Mouse (Mus musculus) stomach, embryonic 14.5 days (tissue): ENCODE measurements around the gene Ccdc155. TPM values are rescaled to one million over a fixed set of nuclear protein-coding genes. Genes with fewer than 3 reads are reported as not detected.

Experiments used
- ATAC-seq: fragments of 200-750 bp; cut with Nextera tagmentation; 2 replicates; pipeline ENCODE4 v1.8.0; 2017; ENCODE audit warnings: low read depth, moderate TSS enrichment; ENCODE audit not compliant: insufficient number of reproducible peaks, insufficient read depth, low FRiP score
- H3K27ac ChIP-seq: fragments of 300-500 bp; sonication (generic); 2 replicates; pipeline ENCODE4 v1.5.1; 2014; ENCODE audit warnings: mild to moderate bottlenecking, low read length, moderate library complexity, mixed read lengths
- H3K27me3 ChIP-seq: fragments of 300-500 bp; sonication (generic); 2 replicates; pipeline ENCODE4 v1.6.1; 2014; ENCODE audit warnings: low read length, control low read depth, mixed read lengths; ENCODE audit not compliant: control insufficient read depth, insufficient read depth
- H3K36me3 ChIP-seq: fragments of 300-500 bp; sonication (generic); 2 replicates; pipeline ENCODE4 v1.6.1; 2014; ENCODE audit warnings: mild to moderate bottlenecking, control low read depth, low read length, moderate library complexity, mixed read lengths; ENCODE audit not compliant: control insufficient read depth, insufficient read depth
- H3K4me1 ChIP-seq: fragments of 300-500 bp; sonication (generic); 2 replicates; pipeline ENCODE4 v1.6.1; 2014; ENCODE audit warnings: low read length, control low read depth, mixed read lengths; ENCODE audit not compliant: control insufficient read depth, insufficient read depth
- H3K4me2 ChIP-seq: fragments of 300-500 bp; sonication (generic); replicated peaks from 2 replicates; pipeline ENCODE4 v1.6.1; 2014; ENCODE audit warnings: low read depth, low read length, control low read depth
- H3K4me3 ChIP-seq: fragments of 300-500 bp; sonication (generic); 2 replicates; pipeline ENCODE4 v1.5.1; 2014; ENCODE audit warnings: low read depth, low read length, control low read depth
- H3K9ac ChIP-seq: fragments of 300-500 bp; sonication (generic); replicated peaks from 2 replicates; pipeline ENCODE4 v1.6.1; 2014; ENCODE audit warnings: low read depth, mild to moderate bottlenecking, control low read depth, low read length, moderate library complexity, mixed read lengths
- H3K9me3 ChIP-seq: fragments of 300-500 bp; sonication (generic); 2 replicates; pipeline ENCODE4 v1.6.1; 2016; ENCODE audit warnings: low read depth, low read length, control low read depth; ENCODE audit not compliant: control insufficient read depth
- WGBS: fragments of 180-500 bp; shearing (Covaris S2); extraction: QIAGEN DNeasy Blood & Tissue Kit; methylation state at CpG from one replicate; pipeline ENCODE4 v1.1.7; 2014; 5-methylcytosine and 5-hydroxymethylcytosine counted together
- polyA plus RNA-seq: library from polyadenylated mRNA; unstranded; fragments of >200 nt; fragmentation: Nextera tagmentation; extraction: Ambion mirVana; gene quantifications from 2 replicates; pipeline ENCODE4 v1.2.1, GENCODE M21; 2014

Gene Ccdc155
- polyA plus RNA-seq, 1 experiment from 2014 or later: 0.22 TPM

DNA sequence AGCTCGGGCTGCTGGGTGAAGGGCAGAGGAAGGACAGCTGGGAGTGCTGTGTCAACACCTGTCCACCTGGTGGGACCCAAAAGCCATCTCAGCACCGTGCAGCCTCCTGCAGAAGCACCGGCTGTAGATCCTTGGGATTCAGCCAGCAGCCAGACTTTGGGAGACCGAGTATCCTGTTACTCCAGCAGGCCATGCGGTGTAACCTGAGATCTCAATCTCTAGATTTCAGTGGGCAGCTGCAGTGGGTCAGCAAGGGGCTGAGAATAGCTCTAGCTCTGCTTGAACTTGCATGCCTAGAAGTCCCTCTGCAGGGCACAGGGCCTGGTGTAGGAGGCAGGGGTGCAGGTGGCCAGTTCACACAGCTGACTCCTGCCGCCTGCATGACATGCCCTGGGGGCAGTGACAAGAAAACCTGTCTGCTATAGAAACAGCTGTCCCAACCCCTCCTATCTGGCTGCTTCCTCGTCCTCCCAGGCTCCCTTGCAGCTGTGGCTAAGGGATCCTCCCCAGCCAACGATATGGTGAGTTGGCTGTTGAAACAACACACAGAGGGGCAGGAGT lies 12.8 kb downstream of the Ccdc155 start:
- no peak overlapping the region for H3K4me3 ChIP-seq
- WGBS: 6% methylated on average over 8 of the region's 8 CpGs
- H3K4me2 ChIP-seq: no peak overlapping the region
- H3K9ac ChIP-seq: no peak overlapping the region
- ATAC-seq: 0 out of 2 replicates have a peak, but pooled peaks have one; percentile 35
- H3K27me3 ChIP-seq: 0 out of 2 replicates have a peak, but pooled peaks cover 2% of the 10 kb centered on the region
- H3K36me3 ChIP-seq: no peaks in the 10 kb centered on the region
- H3K27ac ChIP-seq: no peak overlapping the region
- H3K4me1 ChIP-seq: peaks cover 6% of the 10 kb centered on the region; the same call in 1 of the 2 replicates
- no peaks in the 10 kb centered on the region for H3K9me3 ChIP-seq

DNA sequence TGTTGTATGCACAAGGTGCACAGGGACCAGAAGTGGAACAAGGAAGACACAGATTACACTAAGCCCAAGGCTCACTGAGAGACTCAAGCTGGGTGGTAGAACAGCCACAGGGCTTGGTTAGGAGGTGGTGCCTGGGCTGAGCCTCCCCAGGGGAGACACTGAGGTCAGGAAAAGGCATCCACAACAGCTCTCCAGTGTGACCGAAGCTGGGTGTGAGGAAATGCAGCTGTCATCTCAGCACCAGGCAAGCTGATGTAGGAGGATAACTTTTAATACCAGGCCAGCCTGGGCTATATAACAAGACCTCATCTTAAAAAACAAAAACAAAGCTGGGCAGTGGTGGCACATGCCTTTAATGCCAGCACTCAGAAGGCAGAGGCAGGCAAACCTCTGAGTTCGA lies 13.5 kb downstream of the Ccdc155 start:
- no peaks in the 10 kb centered on the region for H3K36me3 ChIP-seq
- H3K9ac ChIP-seq: no peak overlapping the region
- no peaks in the 10 kb centered on the region for H3K9me3 ChIP-seq
- H3K4me1 ChIP-seq: peaks cover 6% of the 10 kb centered on the region; the same call in 1 of the 2 replicates
- 0 out of 2 replicates have a peak, but pooled peaks cover 4% of the 10 kb centered on the region for H3K27me3 ChIP-seq
- no peak overlapping the region for H3K4me2 ChIP-seq
- no peak for ATAC-seq
- no peak overlapping the region for H3K27ac ChIP-seq
- H3K4me3 ChIP-seq: no peak overlapping the region
- WGBS: 53% methylated on average over 2 of the region's 2 CpGs

DNA sequence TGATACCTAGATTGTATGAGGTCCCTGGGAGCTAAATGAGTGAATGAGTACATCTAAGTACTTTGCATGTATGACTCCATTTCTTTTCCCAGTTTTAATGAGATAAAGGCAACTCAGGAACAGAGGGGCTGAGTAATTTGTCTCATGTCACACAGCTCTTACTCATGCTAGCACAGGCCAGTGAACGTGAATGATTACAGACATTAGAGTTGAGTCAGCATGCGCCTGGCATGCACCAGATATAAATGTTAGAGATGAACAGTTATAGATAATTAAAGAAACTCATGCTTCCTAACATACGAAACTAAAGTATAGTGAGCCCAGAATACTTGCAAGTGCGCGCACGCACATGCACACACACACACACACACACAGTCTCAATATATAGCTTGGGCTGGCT lies 14.5 kb downstream of the Ccdc155 start:
- ATAC-seq: no peak

DNA sequence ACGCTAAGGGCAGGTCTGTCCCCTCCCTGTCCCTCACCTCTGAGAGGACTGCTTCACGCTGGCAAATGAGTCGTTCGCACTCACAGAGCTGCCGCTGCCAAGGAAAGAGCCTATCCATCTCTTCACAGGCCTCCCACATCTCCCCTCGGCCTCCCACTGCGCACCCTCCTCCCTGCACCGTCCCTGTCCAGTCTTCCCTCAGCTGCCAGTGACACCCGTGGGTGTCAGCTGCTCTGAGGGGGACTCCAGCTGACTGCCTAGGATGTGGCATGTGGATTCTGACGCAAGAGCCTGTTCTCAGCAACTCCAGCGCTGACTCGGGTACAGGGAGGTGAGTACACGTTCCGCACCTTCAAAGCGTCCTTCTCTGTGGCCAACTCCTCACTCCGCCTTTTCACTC lies 15.1 kb downstream of the Ccdc155 start:
- Histone ChIP-seq H3K4me2 (no peak overlapping the region), H3K4me3 (no peak overlapping the region), H3K4me1 (peaks cover 6% of the 10 kb centered on the region; the same call in 1 of the 2 replicates), H3K9me3 (no peaks in the 10 kb centered on the region), H3K27ac (no peak overlapping the region), H3K27me3 (0 out of 2 replicates have a peak, but pooled peaks cover 6% of the 10 kb centered on the region), H3K9ac (no peak overlapping the region), H3K36me3 (no peaks in the 10 kb centered on the region)
- no peak for ATAC-seq
- 51% methylated on average over 16 of the region's 16 CpGs for WGBS

More for the DNA sequence above, 14.5 kb downstream of the Ccdc155 start:
- Histone ChIP-seq H3K4me3 (no peak overlapping the region), H3K9me3 (no peaks in the 10 kb centered on the region), H3K36me3 (no peaks in the 10 kb centered on the region), H3K27ac (no peak overlapping the region), H3K9ac (no peak overlapping the region), H3K4me2 (no peak overlapping the region), H3K27me3 (0 out of 2 replicates have a peak, but pooled peaks cover 4% of the 10 kb centered on the region), H3K4me1 (peaks cover 6% of the 10 kb centered on the region; the same call in 1 of the 2 replicates)
- 89% methylated on average over 6 of the region's 6 CpGs for WGBS

DNA sequence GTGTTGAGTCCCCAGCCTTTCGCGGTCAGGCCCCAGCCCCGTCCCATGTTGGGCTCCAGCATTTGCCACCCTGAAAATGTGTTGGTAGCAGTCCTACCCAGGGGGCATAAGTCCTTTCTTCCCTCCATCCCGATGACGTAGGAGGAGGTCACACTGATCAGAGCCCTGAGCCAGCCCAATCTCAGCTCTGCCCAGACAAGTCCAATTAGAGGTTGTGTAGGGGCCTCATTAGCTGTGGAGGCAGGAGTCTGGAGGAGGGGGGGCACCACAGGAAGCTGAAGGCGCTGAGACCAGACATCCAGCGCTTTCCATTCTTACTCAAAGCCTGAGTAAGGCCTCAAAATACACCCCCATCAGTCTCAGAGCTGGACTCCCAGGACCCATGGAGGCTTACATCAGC lies 18.8 kb downstream of the Ccdc155 start:
- H3K4me2 ChIP-seq: no peak overlapping the region
- H3K9ac ChIP-seq: no peak overlapping the region
- peaks cover 30% of the 10 kb centered on the region for H3K27me3 ChIP-seq
- H3K27ac ChIP-seq: no peak overlapping the region
- no peak overlapping the region for H3K4me3 ChIP-seq
- no peaks in the 10 kb centered on the region for H3K36me3 ChIP-seq
- 63% methylated on average over 7 of the region's 7 CpGs for WGBS
- ATAC-seq: no peak
- H3K9me3 ChIP-seq: no peaks in the 10 kb centered on the region
- no peaks in the 10 kb centered on the region for H3K4me1 ChIP-seq

GRCm38 (mm10) chr7:45183672-45184071 lies 21.0 kb downstream of the Ccdc155 start:
- Histone ChIP-seq H3K27me3 (peaks cover 49% of the 10 kb centered on the region), H3K9ac (no peak overlapping the region), H3K4me1 (no peaks in the 10 kb centered on the region), H3K4me2 (no peak overlapping the region), H3K27ac (no peak overlapping the region), H3K4me3 (no peak overlapping the region), H3K36me3 (no peaks in the 10 kb centered on the region), H3K9me3 (no peaks in the 10 kb centered on the region)
- ATAC-seq: no peak
- 65% methylated on average over 7 of the region's 7 CpGs for WGBS

- Histone ChIP-seq H3K4me3 (peak overlapping the region; percentile 19), H3K9me3 (no peaks in the 10 kb centered on the region), H3K27ac (no peak overlapping the region), H3K27me3 (peaks cover 57% of the 10 kb centered on the region), H3K36me3 (no peaks in the 10 kb centered on the region), H3K4me1 (no peaks in the 10 kb centered on the region), H3K4me2 (peak overlapping the region; percentile 41), H3K9ac (no peak overlapping the region)
- 0 out of 2 replicates have a peak, but pooled peaks have one; percentile 7 for ATAC-seq
- WGBS: 19% methylated on average over 11 of the region's 11 CpGs
Measured at GRCm38 (mm10) chr7:45182606-45183005, 22.1 kb downstream of the Ccdc155 start.

GRCm38 (mm10) chr7:45182199-45182601 lies 22.5 kb downstream of the Ccdc155 start:
- ATAC-seq: peak; percentile 84
- no peak overlapping the region for H3K9ac ChIP-seq

DNA sequence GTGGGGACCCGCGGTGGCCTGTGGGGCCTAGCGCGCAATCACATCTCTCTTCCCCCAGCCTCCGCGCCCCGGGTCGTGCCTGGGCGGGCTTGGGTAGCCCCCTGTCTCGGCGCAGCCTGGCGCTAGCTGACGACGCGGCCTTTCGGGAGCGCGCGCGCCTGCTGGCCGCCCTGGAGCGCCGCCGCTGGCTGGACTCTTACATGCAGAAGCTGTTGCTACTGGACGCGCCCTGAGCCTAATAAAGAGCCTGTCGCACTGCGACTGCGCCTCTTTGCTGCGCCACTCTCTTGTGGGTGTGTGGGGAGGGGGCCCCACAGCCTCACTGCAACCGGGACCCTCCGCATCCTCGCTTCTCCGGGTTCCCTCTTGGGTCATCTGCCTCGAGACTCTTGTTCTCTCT lies 23.2 kb downstream of the Ccdc155 start:
- Histone ChIP-seq H3K27ac (no peak overlapping the region), H3K9me3 (no peaks in the 10 kb centered on the region), H3K4me3 (no peak overlapping the region), H3K9ac (no peak overlapping the region), H3K4me1 (no peaks in the 10 kb centered on the region), H3K4me2 (no peak overlapping the region), H3K27me3 (peaks cover 65% of the 10 kb centered on the region), H3K36me3 (no peaks in the 10 kb centered on the region)
- WGBS: 6% methylated on average over 35 of the region's 35 CpGs
- ATAC-seq: no peak

More at GRCm38 (mm10) chr7:45182199-45182601, 22.5 kb downstream of the Ccdc155 start:
- WGBS: under 1% methylated on average over 34 of the region's 34 CpGs
- H3K4me3 ChIP-seq: peak overlapping the region; percentile 19
- no peaks in the 10 kb centered on the region for H3K9me3 ChIP-seq
- H3K4me2 ChIP-seq: peak overlapping the region; percentile 41
- H3K27ac ChIP-seq: no peak overlapping the region
- no peaks in the 10 kb centered on the region for H3K36me3 ChIP-seq
- H3K4me1 ChIP-seq: no peaks in the 10 kb centered on the region
- peaks cover 58% of the 10 kb centered on the region for H3K27me3 ChIP-seq
